Mouse (Mus musculus) layer of hippocampus, adult 9-11 months (tissue): ENCODE measurements at regions not wholly inside any gene's neighbourhood (a gene's known extent, or its start where the extent isn't known, plus 50 kb on each side); places are given as distances from the start of the nearest gene placed in this dataset.

Experiments
- DNase-seq: peaks from one replicate; pipeline ENCODE4 v3.0.0; 2022

DNA sequence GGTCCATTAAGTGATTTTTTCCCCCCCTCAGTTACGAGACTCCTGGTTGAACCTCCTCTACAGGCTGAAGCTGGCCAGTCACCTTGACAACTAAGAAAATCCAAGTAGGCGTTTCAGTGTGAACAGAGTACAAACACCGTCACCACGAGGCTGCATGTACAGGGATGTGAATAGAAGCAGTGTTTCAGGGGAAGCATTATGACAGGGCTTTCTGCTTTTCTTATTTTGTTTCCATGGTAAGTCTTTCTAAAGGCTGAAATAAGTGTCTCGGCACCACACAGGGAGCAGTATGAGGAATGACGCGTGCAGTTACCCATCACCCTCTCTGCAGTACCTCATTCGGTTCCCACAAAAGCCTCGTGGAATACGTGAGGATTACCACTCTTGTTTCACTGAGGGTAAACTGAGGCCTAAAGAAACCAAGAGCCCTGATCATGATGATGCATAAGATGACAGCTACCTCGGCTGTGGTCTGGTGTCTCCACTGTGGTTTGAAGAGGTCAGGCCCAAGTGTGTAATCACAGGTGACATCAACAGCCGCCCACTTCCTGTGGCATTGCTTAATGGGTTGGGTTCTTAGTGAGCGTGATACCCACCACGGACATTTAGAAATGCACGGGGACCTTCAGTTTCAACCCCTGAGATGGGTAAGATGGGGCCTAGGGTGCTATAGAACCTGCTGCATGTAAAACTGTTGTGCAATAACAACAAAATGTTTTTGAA lies 230.5 kb downstream of the Foxo1 start:
- no peak for DNase-seq

DNA sequence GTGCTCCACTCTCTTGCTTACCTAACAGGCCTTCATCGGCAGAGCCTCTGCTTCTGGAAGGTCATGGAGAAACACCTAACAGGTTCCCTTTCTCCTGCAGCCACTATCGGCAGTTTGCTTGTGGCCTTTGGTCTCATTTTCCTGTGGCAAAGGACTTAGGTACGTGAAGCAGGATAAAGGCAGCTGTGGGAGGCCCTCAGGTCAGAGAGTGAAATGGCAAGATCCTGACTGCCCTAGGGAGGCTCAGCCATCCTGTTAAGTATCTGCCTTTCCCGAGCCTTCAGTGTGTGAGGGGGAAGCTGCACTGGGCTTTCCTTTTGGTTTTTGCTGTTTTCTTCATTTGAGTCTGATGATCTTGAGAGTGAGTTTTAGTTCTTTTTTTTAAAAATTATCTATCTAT lies 228.8 kb downstream of the Foxo1 start:
- DNase-seq: no peak

DNA sequence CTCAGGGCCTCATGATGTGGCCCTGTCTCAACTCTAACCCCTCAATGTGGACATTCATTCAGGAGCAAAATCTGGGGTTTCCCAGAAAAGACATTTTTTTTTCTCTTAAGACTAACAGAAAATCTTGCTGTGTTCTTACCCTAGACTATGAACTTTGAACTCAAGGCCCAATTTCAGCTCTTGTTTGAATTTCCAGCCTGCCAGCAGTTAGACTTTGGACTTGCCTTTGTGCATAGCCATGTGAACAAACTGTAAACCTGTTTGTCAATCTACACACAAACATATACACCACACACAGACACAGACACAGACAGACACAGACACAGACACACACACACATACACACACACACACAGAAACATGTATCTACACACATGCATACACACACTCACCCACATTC lies 227.3 kb downstream of the Foxo1 start:
- no peak for DNase-seq

DNA sequence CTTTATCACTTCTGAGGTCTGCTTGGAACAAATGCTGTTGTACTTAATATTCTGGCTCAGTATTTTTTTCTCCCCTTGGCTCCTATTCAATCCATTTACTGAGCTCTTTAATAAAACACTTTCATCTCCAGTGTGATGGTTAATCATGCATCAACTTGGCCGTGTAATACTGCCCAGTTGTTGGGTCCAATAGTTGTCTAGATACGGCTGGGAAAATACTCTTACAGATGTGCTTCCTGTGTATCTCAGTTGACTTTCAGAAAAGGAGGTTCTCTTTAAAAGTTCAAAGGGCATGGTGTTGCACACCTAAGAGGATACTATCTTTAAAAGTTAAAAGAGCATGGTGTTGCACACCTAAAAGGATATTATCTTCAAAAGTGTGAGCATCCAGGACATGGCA lies 226.8 kb downstream of the Foxo1 start:
- no peak for DNase-seq

DNA sequence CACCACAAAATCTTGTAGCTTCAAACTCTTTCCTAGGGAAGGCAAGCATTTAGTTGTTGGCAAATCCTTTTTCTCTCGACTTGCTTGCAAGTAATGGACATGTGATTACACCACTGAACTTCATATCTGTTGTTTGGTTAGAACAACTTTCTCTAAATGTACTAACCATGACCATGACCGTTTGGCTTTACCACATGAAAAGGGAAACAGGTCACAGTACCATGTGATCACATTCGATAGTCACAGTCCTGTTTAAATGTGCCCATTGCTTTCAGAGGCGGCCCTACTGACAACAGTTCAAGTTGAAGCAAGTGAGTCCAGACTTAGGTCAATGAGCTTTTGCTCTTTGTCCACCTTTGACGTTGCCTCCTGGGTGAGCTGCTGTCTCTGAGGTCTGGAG lies 211.1 kb downstream of the Foxo1 start:
- DNase-seq: no peak

DNA sequence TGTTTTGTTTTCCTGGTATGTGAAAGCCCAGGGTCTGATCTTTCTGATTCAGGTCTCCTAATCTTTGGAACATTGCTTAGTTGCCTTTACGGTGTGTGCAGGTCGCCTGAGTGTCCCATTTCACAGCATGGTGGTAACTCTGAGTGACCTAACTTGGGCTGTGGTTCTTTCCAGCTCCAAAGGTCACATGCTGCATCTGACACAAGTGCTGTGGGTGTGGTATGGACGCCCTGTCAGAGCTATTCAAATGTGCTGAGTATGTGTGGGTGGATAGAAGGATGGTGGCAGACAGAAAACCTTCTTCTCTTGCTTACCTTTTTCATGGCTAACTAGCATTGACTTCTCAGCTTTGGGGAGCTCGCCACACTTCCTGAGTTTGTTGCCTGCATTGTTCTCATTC lies 201.8 kb downstream of the Foxo1 start:
- no peak for DNase-seq

DNA sequence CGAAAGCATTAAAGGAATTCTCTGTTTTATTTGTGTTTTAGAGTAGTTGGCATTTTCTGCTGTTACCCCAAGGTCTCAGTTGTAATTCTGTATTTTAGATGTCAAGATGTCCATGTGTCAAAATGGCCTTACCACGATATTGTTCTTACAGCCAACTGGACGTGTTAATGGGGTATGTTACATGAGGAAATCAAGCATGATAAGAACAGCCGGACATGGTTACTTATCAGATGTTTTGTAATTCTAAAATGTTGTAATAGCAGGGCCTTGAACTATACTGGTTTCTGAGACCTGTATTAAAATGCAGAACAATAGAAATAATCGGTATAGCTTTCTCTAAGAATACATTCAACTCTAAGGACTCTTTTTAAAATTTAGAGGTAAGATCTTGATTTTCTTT lies 201.3 kb downstream of the Foxo1 start:
- DNase-seq: no peak

DNA sequence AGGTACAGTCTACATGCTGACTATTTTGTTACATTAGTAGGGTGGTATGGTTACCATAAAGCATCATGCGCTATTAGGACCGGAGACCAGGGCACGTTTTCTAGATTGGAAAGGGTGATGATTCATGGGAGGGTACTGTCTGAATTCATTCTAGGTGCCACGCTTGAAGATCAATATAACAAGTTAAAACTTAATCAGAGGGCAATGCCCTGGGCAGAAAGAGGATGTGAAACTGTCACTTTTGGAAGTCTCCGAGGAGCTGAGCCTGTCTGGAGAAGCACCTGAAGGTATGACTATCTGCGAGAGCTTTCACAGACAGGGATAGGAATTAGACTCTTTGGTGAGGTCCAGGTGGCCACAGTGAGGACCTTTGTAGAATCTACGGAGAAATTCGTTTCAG lies 200.2 kb downstream of the Foxo1 start:
- DNase-seq: no peak

DNA sequence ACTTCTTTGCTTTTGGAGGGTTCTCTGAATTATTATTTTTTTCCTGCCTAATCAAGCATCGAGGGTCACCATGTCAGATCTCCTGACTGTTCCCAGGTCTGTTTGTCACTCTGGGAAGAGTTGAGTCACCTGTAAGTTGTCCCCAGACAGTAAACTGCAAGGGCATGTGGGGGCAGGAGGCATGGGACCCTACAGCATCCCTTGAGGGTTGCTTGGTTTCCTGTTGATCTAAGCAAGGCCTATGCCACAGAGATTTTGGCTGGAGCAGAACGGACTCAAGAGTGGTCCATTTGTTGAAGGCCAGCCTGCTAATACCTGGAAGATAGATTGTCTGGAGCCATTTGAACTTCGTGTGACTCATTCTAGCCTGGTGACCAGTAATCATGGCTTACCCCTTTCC lies 199.7 kb downstream of the Foxo1 start:
- no peak for DNase-seq

DNA sequence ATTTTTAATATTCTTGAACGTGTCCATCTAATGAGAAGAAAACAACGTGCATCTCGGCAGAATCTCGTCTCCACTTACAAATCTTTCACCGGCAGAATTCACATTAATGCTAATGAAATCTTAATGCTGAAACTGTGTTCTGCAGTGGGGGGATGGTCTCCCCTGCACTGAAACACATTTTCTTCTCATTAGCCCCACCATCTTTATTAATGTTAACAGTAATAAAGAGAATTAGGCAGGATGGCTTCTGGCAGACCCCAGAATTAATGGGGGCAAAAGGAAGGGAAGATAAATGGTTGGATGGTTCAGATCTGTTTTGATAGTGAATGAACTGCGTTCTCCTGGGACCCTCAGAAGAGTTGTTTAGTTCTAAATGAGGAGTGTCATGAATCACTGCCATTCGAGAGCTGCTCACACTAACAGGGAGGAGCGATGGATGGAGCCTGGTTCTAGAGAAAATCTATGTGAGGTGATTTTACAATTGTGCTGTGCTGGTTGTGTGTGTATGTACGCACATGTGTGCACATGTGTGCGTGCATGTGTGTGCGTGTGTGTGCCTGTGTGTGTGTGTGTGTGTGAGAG lies 198.9 kb downstream of the Foxo1 start:
- no peak for DNase-seq

DNA sequence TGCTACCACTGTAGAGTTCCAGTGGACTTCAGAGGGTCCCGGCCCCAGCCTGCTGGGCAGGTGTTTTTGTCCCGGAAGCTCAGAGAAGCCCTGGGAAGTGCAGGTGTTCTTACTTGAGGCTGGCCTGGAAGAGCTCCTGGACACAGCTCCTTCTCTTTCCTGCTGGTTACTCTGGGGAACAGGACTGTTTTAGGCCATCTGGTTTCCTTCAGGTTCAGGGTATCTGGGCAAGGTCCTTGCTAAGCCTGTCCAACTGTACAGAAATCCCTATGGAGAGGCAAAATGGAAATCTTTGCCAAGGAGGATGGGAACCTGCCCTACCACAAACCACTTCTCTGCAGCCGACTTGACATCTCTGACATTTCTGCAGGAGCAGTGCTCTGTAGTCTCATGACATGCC lies 198.4 kb downstream of the Foxo1 start:
- no peak for DNase-seq

DNA sequence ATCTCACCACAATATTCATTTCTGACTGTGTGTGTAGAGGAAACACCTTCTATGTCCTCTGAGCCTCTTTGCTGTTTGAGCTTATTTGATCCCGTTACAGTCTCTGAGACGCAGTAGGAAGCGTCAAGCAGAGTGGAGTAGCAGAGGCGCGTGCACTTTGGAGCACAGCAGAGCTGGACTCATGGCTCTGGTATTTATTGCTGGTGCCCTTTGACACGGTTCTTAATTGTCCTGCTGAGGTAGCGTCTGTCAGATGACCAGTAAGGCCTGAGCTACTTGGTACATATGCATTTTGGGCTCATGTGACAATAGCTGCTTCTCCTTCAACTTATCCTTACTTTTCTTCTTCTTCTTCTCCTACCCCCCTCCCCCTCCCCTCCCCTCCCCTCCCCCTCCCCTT lies 195.8 kb downstream of the Foxo1 start:
- no peak for DNase-seq

DNA sequence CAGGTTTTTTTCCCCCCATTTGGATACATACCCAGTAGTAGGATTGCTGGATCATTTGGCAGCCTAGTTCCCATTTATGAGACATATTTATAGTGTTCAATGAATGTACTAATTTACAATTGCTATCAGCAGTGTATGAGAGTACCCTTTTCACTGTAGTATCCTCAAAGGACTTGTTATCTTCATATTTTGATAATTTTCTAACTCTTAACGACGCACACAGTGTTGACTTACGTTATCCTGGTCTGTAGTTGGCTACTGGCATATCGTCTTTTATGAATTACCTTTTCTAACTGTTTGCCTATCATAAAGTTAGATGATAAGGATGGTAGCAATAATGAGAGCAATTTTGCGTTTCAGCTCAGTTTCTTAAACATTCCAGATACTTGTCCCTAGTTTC lies 186.8 kb downstream of the Foxo1 start:
- no peak for DNase-seq

DNA sequence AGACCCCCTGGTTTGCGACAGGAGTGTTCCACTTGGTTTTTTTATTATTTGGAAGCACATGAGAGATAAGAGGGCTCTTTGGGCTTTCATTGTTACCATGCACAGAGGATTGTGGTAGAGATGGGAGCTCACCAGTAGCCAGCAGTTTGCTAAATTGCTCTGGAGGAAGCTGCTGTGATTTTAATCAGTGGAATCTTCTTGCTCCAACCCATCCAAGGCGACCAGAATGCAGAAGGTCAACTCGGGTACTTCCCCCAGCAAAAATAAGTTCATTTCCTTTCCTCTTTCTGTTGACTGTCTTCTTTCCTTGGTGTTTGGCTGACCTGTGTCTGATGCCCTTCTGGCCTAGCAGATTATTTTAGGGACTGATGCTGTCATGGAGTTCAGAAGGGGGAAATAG lies 184.9 kb downstream of the Foxo1 start:
- no peak for DNase-seq

DNA sequence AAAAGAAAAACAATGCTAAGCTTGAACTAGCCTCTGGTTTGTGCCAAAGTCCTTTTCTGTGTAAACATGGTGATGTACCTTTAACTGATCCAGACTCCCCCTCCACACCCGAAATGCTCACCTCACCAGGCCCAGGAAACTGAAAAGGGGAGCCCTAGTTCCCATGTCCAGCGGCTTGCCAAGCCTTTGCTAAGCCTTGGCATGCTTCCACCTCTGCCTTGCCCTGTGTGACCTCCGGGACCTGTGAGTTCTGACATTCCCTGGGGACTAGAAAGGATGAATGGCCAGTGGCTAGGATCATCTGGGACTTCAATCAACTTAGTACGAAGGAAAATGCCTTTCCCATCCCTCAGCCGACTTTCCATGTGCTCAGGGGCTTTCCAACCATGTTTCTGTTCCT lies 184.2 kb downstream of the Foxo1 start:
- no peak for DNase-seq

DNA sequence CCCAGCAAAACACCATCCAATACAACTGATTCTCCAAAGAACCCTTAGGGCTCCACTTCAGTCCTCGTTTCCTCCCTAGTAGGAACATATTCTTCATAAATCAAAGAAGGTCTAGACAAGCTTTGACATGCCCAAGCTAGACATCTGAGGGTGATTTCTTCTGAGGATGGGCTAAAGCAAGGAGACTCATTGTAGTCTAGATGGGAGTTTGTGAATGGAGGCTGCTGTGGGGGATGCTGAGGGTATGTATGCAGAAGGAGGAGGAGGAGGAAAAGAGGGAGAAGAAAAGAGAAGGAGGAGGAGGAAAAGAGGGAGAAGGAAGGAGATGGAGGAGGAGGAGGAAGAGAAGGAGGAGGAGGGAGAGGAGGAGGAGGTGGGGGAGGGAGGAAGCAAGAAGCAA lies 178.9 kb downstream of the Foxo1 start:
- DNase-seq: no peak

DNA sequence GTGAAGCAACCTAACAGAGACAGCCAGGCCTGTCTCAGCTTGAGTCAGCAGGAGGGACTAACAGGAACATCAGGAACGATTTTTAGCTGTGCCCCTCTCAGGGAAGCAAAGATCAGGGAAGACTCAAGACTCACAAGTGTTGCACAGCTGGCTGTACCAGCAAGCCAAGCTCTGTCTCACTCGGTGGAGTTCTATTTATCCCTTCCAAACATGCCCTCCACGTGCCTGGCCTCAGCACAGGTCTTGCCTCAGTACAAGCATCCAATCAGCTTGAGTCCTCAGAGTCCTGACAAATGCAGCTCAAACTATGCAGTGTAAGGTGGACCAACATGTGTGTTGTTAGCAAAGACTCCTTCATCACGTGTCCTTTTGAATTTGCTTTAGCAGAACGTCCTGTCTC lies 178.4 kb downstream of the Foxo1 start:
- DNase-seq: no peak

DNA sequence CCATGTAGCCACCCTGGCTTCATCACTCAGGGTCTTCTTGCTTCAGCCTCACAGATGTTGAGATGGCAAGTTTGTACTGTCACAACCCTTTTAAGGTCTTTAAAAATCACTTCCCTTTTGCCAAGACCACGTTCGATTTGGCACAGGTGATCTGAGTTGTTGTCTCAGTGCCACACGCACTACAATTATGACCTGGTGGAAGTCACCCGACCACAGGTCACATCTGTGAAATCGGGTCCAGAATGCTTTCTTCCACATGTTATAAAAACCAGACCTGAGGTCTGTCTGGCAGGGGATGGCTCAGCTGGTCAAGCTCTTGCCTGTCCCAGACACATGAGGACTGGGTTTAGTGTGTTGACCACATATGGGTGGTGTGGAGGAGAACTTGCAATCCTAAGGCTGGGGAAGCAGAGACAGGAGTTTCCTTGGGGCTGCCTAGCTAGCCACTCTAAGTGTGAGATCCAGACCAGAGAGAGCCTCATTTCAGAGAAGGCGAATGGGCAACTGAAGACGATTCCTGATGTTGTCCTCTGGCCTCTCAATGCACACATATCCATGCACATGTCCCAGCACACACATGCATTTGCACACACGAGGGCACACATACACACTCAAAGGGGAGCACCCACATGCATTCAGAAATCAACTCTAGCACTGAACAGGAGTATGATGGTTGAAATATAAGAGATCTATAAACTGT lies 176.4 kb downstream of the Foxo1 start:
- DNase-seq: no peak

DNA sequence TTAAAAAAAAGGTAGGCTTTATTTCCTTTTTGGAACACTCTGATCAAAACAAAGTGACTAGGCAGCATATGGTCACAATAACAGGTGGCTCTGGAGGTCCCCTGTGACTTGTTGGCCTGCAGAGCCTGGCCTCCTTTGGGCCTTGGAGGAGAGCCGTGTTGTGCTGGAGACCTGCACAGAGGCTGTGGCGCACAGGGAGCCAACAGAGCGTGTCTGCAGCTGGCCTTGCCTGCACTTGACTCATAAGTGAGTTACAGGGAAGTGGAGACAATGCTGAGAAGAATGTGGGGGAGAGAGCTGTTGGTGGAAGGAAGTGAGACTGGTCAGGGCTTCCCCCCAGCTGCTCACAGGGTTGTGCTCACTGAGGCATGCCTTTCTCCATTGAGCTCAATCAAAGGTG lies 175.7 kb downstream of the Foxo1 start:
- no peak for DNase-seq

DNA sequence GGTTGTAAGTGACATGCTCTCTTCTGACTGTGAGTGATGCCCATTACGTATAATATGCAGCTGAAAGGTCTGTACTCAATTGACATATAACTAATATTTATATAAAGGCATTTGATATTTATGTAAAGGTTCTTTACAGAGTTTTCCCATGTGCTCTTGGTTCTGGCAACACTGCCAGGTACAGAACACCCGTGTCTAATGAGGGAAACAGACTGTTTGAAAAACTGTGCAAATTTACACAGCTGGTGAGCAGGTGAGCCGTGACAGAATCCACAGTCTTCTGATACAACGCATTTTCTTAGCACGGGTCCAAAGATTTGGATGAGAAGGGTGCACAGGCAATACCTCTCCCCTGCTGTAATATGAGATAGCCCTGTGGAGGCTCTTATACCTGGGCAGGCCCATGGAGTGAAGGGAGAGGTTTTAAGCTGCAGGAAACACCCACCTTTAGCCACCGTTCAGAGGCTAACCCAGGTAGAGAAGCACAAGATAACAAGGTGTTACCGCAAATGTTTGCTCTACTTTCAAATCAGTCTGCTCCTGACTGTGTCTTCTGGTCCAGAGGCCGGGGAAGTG lies 161.0 kb downstream of the Foxo1 start:
- no peak for DNase-seq

DNA sequence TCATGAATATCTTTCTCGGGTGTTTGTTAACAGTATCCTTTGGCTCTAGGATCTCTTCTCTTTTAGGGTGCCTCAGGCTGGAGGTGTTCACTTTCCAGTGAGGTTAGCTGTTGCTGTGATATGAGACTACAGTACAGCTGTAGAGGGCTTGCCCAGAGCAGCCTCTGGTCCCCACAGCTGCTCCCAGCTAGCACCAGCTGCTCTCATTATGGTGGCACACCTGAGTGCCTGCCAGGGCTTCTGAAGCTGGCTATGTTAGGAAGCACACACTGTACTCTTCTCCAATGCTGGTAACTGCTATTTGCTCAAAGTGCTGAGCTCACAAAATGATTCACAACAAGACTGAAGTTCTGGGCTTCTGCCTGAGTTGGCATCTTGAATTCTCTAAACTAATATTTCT lies 154.7 kb downstream of the Foxo1 start:
- DNase-seq: no peak

DNA sequence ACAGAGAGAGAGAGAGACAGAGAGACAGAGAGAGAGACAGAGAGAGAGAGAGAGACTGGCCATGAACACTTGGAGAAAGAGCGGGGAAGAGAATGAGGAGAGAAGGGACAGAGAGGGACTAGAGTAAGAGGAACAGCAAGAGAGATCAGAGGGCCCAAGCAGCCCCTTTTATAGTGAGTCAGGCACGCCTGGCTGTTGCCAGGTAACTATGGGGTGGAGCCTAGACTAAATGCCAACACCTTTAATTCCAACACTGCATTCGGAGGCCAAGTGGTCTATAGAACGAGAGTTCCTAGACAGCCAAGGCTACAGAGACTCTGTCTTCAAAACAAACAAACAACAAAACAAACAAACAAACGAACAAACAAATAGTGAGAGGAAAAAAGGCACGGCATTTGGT lies 148.1 kb downstream of the Foxo1 start:
- DNase-seq: no peak

DNA sequence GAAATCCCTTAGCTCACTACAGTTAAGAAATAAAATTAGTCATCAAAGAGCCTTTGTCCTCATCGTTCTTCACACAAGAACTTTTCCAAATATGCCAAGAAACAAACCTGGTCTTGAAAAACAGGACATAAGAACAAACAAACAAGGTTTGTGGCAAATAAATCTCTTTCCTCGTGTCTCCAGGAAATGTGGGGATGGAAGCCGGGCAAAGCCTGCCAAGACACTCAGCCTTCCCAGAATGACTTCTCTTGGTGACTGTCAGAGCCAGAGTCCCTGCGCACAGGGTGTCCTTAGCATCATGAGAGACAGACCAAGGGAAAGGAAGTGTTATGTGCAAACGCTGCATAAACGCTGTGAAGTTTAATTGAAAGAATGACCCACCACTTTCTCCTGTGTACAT lies 147.2 kb downstream of the Foxo1 start:
- no peak for DNase-seq

DNA sequence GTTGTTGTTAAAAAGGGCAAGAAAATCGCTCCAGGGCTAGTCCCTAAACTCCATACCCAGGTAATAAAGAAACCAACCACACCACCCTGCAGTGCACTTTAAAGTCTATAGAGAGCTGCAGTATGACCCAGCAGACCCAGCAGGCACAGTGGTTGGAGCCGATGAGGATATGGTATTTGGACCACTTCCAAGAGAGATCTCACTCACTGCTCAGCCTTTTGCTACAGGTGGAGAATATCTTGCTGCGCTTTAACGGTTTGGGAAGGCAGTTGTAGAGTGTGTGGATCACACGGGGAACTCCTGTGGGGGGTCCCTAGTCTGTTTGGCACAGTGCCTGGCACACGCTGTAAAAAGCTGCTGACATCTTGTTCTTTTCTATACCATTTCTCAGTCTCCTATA lies 145.9 kb downstream of the Foxo1 start:
- no peak for DNase-seq
